Comparison of ENCODE assay signal across 23 mouse cellular contexts in the genomic region with DNA sequence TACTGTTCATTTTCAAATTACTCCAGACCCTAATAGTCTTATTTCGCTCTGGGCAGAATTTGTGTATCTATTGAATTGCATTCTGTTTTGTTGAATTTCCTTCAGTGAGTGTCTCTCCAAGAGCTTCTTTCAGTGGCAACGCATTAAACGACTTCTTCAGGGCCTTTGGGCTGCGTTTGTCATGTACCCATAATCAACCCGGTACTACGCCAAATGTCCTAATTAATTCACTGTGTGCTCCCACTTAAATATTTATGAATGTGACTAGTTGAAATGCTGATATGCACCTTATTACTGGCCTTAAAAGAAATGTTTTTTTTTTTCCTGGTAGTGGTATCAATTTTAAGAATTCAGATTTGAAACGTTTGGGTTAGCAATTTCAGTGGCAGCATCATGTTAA.
DNase-seq lines count a peak whose midpoint lies in the region; ATAC-seq and TF ChIP-seq lines count a peak whose summit lies in the region.
"Had no signal": no experiment of that assay in that cellular context is flagged by ENCODE, and none has a peak within 500 bp of the region (broad histone marks: within the 10 kb centered on the region; RNA-seq: fewer than 3 reads in every experiment).

No protein-coding gene starts in this region.

- H3K9ac ChIP-seq in forebrain, embryonic 14.5 days (ENCODE audit: low read length): no peak overlapping the region
- no peak overlapping the region for H3K9ac ChIP-seq in forebrain, embryonic 15.5 days (replicated peaks)
- H3K9ac ChIP-seq in midbrain, embryonic 15.5 days: no peak overlapping the region
- H3K9ac ChIP-seq in midbrain, postnatal 0 days (replicated peaks; ENCODE audit: low read length, poor library complexity, severe bottlenecking): no peak overlapping the region
- H3K9ac ChIP-seq: embryonic facial prominence, embryonic 12.5 days; embryonic facial prominence, embryonic 15.5 days; hindbrain, embryonic 12.5 days; hindbrain, embryonic 15.5 days had no signal

- DNase-seq in forebrain, embryonic 14.5 days (ENCODE audit: low spot score): peak; percentile 64
- no peak for DNase-seq in midbrain, postnatal 0 days (ENCODE audit: low spot score)
- peak; percentile 33 for DNase-seq in retina, embryonic 14.5 days (ENCODE audit: low spot score)
- no peak for DNase-seq in retina, postnatal 1 day
- DNase-seq: adrenal gland, postnatal 10 days; adrenal gland, postnatal 36 days; B cell, adult 2 months; cerebellum, adult 11 months; cerebellum, adult 2 months; cerebellum, adult 9-11 months; cerebellum, postnatal 25 days; gastrocnemius, adult 2 months; gastrocnemius, postnatal 14 days had no signal

- H3K27me3 ChIP-seq in forebrain, embryonic 14.5 days (replicated peaks; ENCODE audit: control insufficient read depth, insufficient read depth, low read length): no peaks in the 10 kb centered on the region
- H3K27me3 ChIP-seq in forebrain, embryonic 15.5 days: no peaks in the 10 kb centered on the region
- H3K27me3 ChIP-seq in midbrain, embryonic 15.5 days (replicated peaks): no peaks in the 10 kb centered on the region
- H3K27me3 ChIP-seq in midbrain, postnatal 0 days (ENCODE audit: insufficient read depth, low read length): no peaks in the 10 kb centered on the region
- H3K27me3 ChIP-seq: CH12.LX; embryonic facial prominence, embryonic 12.5 days; embryonic facial prominence, embryonic 15.5 days; hindbrain, embryonic 12.5 days; hindbrain, embryonic 15.5 days; Patski had no signal

- no peak overlapping the region for H3K27ac ChIP-seq in forebrain, embryonic 14.5 days (ENCODE audit: low read depth, low read length)
- H3K27ac ChIP-seq in forebrain, embryonic 15.5 days (replicated peaks): no peak overlapping the region
- H3K27ac ChIP-seq in midbrain, embryonic 15.5 days: 0 out of 2 replicates have a peak overlapping the region, but pooled peaks have one; percentile 29
- H3K27ac ChIP-seq in midbrain, postnatal 0 days (ENCODE audit: low read depth, low read length): no peak overlapping the region
- H3K27ac ChIP-seq: embryonic facial prominence, embryonic 12.5 days; embryonic facial prominence, embryonic 15.5 days; gastrocnemius, adult 2 months; hindbrain, embryonic 15.5 days had no signal

- H3K4me3 ChIP-seq in forebrain, embryonic 14.5 days (ENCODE audit: low read depth, low read length): no peak overlapping the region
- no peak overlapping the region for H3K4me3 ChIP-seq in forebrain, embryonic 15.5 days
- H3K4me3 ChIP-seq in midbrain, embryonic 15.5 days: no peak overlapping the region
- no peak overlapping the region for H3K4me3 ChIP-seq in midbrain, postnatal 0 days (ENCODE audit: low read depth, low read length)
- H3K4me3 ChIP-seq: embryonic facial prominence, embryonic 12.5 days; embryonic facial prominence, embryonic 15.5 days; gastrocnemius, adult 2 months; hindbrain, embryonic 12.5 days; hindbrain, embryonic 15.5 days had no signal

- ATAC-seq in forebrain, embryonic 14.5 days: peak; percentile 19; the same call in 1 of the 2 replicates
- no peak for ATAC-seq in forebrain, embryonic 15.5 days (replicated peaks)
- 0 out of 2 replicates have a peak, but pooled peaks have one; percentile 39 for ATAC-seq in midbrain, embryonic 15.5 days (replicated peaks)
- no peak for ATAC-seq in midbrain, postnatal 0 days (ENCODE audit: low FRiP score)
- ATAC-seq: Patski had no signal

- no peak overlapping the region for H3K4me2 ChIP-seq in forebrain, embryonic 14.5 days (ENCODE audit: low read length)
- no peak overlapping the region for H3K4me2 ChIP-seq in forebrain, embryonic 15.5 days (replicated peaks)
- no peak overlapping the region for H3K4me2 ChIP-seq in midbrain, embryonic 15.5 days
- no peak overlapping the region for H3K4me2 ChIP-seq in midbrain, postnatal 0 days (ENCODE audit: low read depth, low read length, poor library complexity, severe bottlenecking)
- H3K4me2 ChIP-seq: embryonic facial prominence, embryonic 12.5 days; embryonic facial prominence, embryonic 15.5 days; heart, embryonic 11.5 days; hindbrain, embryonic 12.5 days; hindbrain, embryonic 15.5 days had no signal

- H3K36me3 ChIP-seq in forebrain, embryonic 14.5 days (ENCODE audit: control insufficient read depth, insufficient read depth, low read length): no peaks in the 10 kb centered on the region
- H3K36me3 ChIP-seq in forebrain, embryonic 15.5 days: no peaks in the 10 kb centered on the region
- H3K36me3 ChIP-seq in midbrain, embryonic 15.5 days (replicated peaks): no peaks in the 10 kb centered on the region
- H3K36me3 ChIP-seq in midbrain, postnatal 0 days (ENCODE audit: insufficient read depth, low read length): no peaks in the 10 kb centered on the region
- H3K36me3 ChIP-seq: embryonic facial prominence, embryonic 12.5 days; embryonic facial prominence, embryonic 15.5 days; G1E; hindbrain, embryonic 12.5 days; hindbrain, embryonic 15.5 days had no signal

- peaks cover 22% of the 10 kb centered on the region for H3K4me1 ChIP-seq in forebrain, embryonic 14.5 days (ENCODE audit: control insufficient read depth, insufficient read depth, low read length)
- H3K4me1 ChIP-seq in forebrain, embryonic 15.5 days: peaks cover 27% of the 10 kb centered on the region
- peaks cover 23% of the 10 kb centered on the region for H3K4me1 ChIP-seq in midbrain, embryonic 15.5 days
- H3K4me1 ChIP-seq in midbrain, postnatal 0 days (ENCODE audit: insufficient read depth, low read length): no peaks in the 10 kb centered on the region
- H3K4me1 ChIP-seq: embryonic facial prominence, embryonic 15.5 days had no signal

- no peak for TF ChIP-seq CTCF in midbrain, postnatal 0 days (IDR thresholded peaks at IDR 0.05)

- H3K9me3 ChIP-seq in forebrain, embryonic 14.5 days (replicated peaks; ENCODE audit: control insufficient read depth, low read length): no peaks in the 10 kb centered on the region
- no peaks in the 10 kb centered on the region for H3K9me3 ChIP-seq in forebrain, embryonic 15.5 days
- no peaks in the 10 kb centered on the region for H3K9me3 ChIP-seq in midbrain, embryonic 15.5 days
- H3K9me3 ChIP-seq in midbrain, postnatal 0 days (ENCODE audit: low read length): no peaks in the 10 kb centered on the region
- H3K9me3 ChIP-seq: embryonic facial prominence, embryonic 12.5 days; embryonic facial prominence, embryonic 15.5 days; hindbrain, embryonic 12.5 days; hindbrain, embryonic 15.5 days had no signal

- 8% methylated on average over 7 of the region's 7 CpGs for WGBS in forebrain, embryonic 14.5 days
- WGBS in forebrain, embryonic 15.5 days: 13% methylated on average over 7 of the region's 7 CpGs
- 23% methylated on average over 7 of the region's 7 CpGs for WGBS in midbrain, embryonic 15.5 days
- 26% methylated on average over 7 of the region's 7 CpGs for WGBS in midbrain, postnatal 0 days

Comparison
In these comparisons a context has a peak if more than half of its experiments do, and no peak if none do; other contexts are left out.
1. ATAC-seq: peak in forebrain, embryonic 14.5 days (single experiment) and midbrain, embryonic 15.5 days (single experiment); none in forebrain, embryonic 15.5 days (single experiment) and midbrain, postnatal 0 days (single experiment).
2. DNase-seq: peak in forebrain, embryonic 14.5 days (single experiment) and retina, embryonic 14.5 days (single experiment); none in midbrain, postnatal 0 days (single experiment) and retina, postnatal 1 day (single experiment).